Comparison of ENCODE assay signal across 25 mouse cellular contexts in genomic region chr13:110722170-110722569, GRCm38 (mm10).
DNase-seq lines count a peak whose midpoint lies in the region; ATAC-seq lines count a peak whose summit lies in the region.
"Had no signal": no experiment of that assay in that cellular context is flagged by ENCODE, and none has a peak within 500 bp of the region (broad histone marks: within the 10 kb centered on the region; RNA-seq: fewer than 3 reads in every experiment).

No protein-coding gene starts in this region.

- WGBS in embryonic facial prominence, embryonic 13.5 days = 45% methylated on average over 10 of the region's 10 CpGs
- 44% methylated on average over 10 of the region's 10 CpGs for WGBS in neural tube, embryonic 13.5 days

- H3K27me3 ChIP-seq in embryonic facial prominence, embryonic 13.5 days = no peaks in the 10 kb centered on the region
- no peaks in the 10 kb centered on the region for H3K27me3 ChIP-seq in neural tube, embryonic 13.5 days
- H3K27me3 ChIP-seq: hindbrain, embryonic 15.5 days; limb, embryonic 12.5 days; liver, embryonic 15.5 days had no signal

- no peak for DNase-seq in frontal cortex, postnatal 25 days (ENCODE audit: low spot score in 2 of 2)
- peak; percentile 33 for DNase-seq in brain, adult 2 months (ENCODE audit: low read depth, low spot score)
- DNase-seq in c-Kit-positive CD71-positive TER-119-positive erythroid progenitor cells, embryonic 14.5 days (ENCODE audit: low spot score) = no peak
- DNase-seq in thymus, postnatal 14 days = no peak
- DNase-seq: adrenal gland, postnatal 10 days; cerebellum, adult 18-20 months; cerebellum, postnatal 14 days; heart, postnatal 14 days; kidney, adult 2 months; kidney, postnatal 10 days; lung, embryonic 14.5 days; lung, postnatal 14 days had no signal

- peaks cover 36% of the 10 kb centered on the region for H3K4me1 ChIP-seq in embryonic facial prominence, embryonic 13.5 days
- H3K4me1 ChIP-seq in neural tube, embryonic 13.5 days (replicated peaks) = 0 out of 2 replicates have a peak, but pooled peaks cover 5% of the 10 kb centered on the region
- H3K4me1 ChIP-seq: hindbrain, embryonic 10.5 days; hindbrain, embryonic 15.5 days; liver, embryonic 15.5 days; midbrain, embryonic 10.5 days had no signal

- H3K27ac ChIP-seq in embryonic facial prominence, embryonic 13.5 days = peak overlapping the region; percentile 65
- H3K27ac ChIP-seq in neural tube, embryonic 13.5 days (replicated peaks) = no peak overlapping the region
- H3K27ac ChIP-seq: hindbrain, embryonic 10.5 days; hindbrain, embryonic 15.5 days; limb, embryonic 12.5 days; liver, embryonic 15.5 days; midbrain, embryonic 10.5 days had no signal

- ATAC-seq in frontal cortex, adult (ENCODE audit: low TSS enrichment) = peak; percentile 77
- ATAC-seq in embryonic facial prominence, embryonic 13.5 days (ENCODE audit: insufficient number of reproducible peaks, insufficient read depth, low FRiP score, low TSS enrichment, low read depth) = no peak
- no peak for ATAC-seq in neural tube, embryonic 13.5 days (ENCODE audit: low read depth)
- no peak for ATAC-seq in megakaryocyte, adult 5-6 weeks (ENCODE audit: poor library complexity, severe bottlenecking)
- ATAC-seq: forebrain, embryonic 14.5 days; inflammation-experienced regulatory T-cells, adult 6 months had no signal

- H3K4me3 ChIP-seq in embryonic facial prominence, embryonic 13.5 days = no peak overlapping the region
- H3K4me3 ChIP-seq in neural tube, embryonic 13.5 days = no peak overlapping the region
- H3K4me3 ChIP-seq: hindbrain, embryonic 10.5 days; hindbrain, embryonic 15.5 days; limb, embryonic 12.5 days; liver, embryonic 15.5 days; midbrain, embryonic 10.5 days; myocyte had no signal

- no peaks in the 10 kb centered on the region for H3K9me3 ChIP-seq in embryonic facial prominence, embryonic 13.5 days
- no peaks in the 10 kb centered on the region for H3K9me3 ChIP-seq in neural tube, embryonic 13.5 days
- H3K9me3 ChIP-seq: hindbrain, embryonic 10.5 days; hindbrain, embryonic 15.5 days; limb, embryonic 12.5 days; liver, embryonic 15.5 days; midbrain, embryonic 10.5 days had no signal

- peak overlapping the region; percentile 28; the same call in 1 of the 2 replicates for H3K4me2 ChIP-seq in embryonic facial prominence, embryonic 13.5 days
- 0 out of 2 replicates have a peak overlapping the region, but pooled peaks have one; percentile 2 for H3K4me2 ChIP-seq in neural tube, embryonic 13.5 days
- H3K4me2 ChIP-seq: hindbrain, embryonic 15.5 days; limb, embryonic 12.5 days; liver, embryonic 15.5 days; lung, embryonic 14.5 days had no signal

- H3K9ac ChIP-seq in embryonic facial prominence, embryonic 13.5 days = peak overlapping the region; percentile 3; the same call in 1 of the 2 replicates
- H3K9ac ChIP-seq in neural tube, embryonic 13.5 days = no peak overlapping the region
- H3K9ac ChIP-seq: hindbrain, embryonic 15.5 days; limb, embryonic 12.5 days; liver, embryonic 15.5 days; lung, embryonic 14.5 days had no signal

- no peaks in the 10 kb centered on the region for H3K36me3 ChIP-seq in embryonic facial prominence, embryonic 13.5 days
- no peaks in the 10 kb centered on the region for H3K36me3 ChIP-seq in neural tube, embryonic 13.5 days
- H3K36me3 ChIP-seq: G1E; hindbrain, embryonic 10.5 days; hindbrain, embryonic 15.5 days; limb, embryonic 12.5 days; liver, embryonic 15.5 days; midbrain, embryonic 10.5 days had no signal
